Mouse (Mus musculus) embryonic stem cell, embryonic (primary cell): ENCODE measurements around the gene Os9.
"Not testable (repeated sequence)": the region's sequence is repeated elsewhere in the genome, so short reads cannot be mapped to it uniquely, and the experiment has no call there.

ENCODE experiments used
- CTCF ChIA-PET, 4 experiments: fragments of 300-600 bp in 2 of 4; fragments of 350-600 bp in 2 of 4; sonication (Branson Sonifier 250); formaldehyde crosslinking; loops; one replicate each; lab custom pipeline; 2022; ENCODE audit warnings: inconsistent platforms in 2 of 4; lab: Charles Lee
- POLR2A ChIA-PET, 4 experiments: fragments of 300-600 bp in 2 of 4; fragments of 350-600 bp in 2 of 4; sonication (Branson Sonifier 250); formaldehyde crosslinking; loops; one replicate each; lab custom pipeline; 2022; ENCODE audit warnings: antibody characterized with exemption in 4 of 4, inconsistent platforms in 1 of 4; lab: Charles Lee

Os9 gene

GRCm38 (mm10) chr10:127072270-127072669 lies 48.7 kb downstream of the Os9 start:
- POLR2A ChIA-PET, result interaction anchor here in 2 of 4 experiments (0.7 to 4.0 kb wide), 6 partner anchors 7 to 49 kb away, joined by 3 to 24 read pairs (median 5); partner anchors contain the start of genes Cdk4 (in 1 of the 2) and Os9 (in 1 of the 2)
- CTCF ChIA-PET, result not testable (repeated sequence)

GRCm38 (mm10) chr10:127071203-127071602 lies 49.7 kb downstream of the Os9 start:
- ChIA-PET POLR2A (interaction anchor here in 3 of 4 experiments (0.7 to 4.0 kb wide), 11 partner anchors 8 to 94 kb away, joined by 3 to 24 read pairs (median 5); partner anchors contain the start of genes B4galnt1 (in 1 of the 3), Cdk4 (in 1 of the 3) and Os9 (in 1 of the 3)), CTCF (no interaction called here)

- ChIA-PET CTCF (interaction anchor here in 3 of 4 experiments (0.5 to 0.6 kb wide), 3 partner anchors 128 to 322 kb away, joined by 3 to 7 read pairs (median 5); no protein-coding TSS in a partner anchor), POLR2A (interaction anchor here in 3 of 4 experiments (0.6 to 4.0 kb wide), 28 partner anchors 8 to 299 kb away, joined by 3 to 24 read pairs (median 4); partner anchors contain the start of genes Os9 (in 2 of the 3), B4galnt1 (in 1 of the 3), Cyp27b1 (in 1 of the 3) and March9 (in 1 of the 3))
Observed at GRCm38 (mm10) chr10:127070190-127071121, 50.5 kb downstream of the Os9 start, which contains the start of gene Tspan31. Gene Tspan31, minus strand, starts transcription at chr10:127070264.

GRCm38 (mm10) chr10:127069281-127070189 lies 51.4 kb downstream of the Os9 start:
- CTCF ChIA-PET, result interaction anchor here in 3 of 4 experiments (0.5 to 0.6 kb wide), 4 partner anchors 127 to 323 kb away, joined by 3 to 7 read pairs (median 4); no protein-coding TSS in a partner anchor
- POLR2A ChIA-PET, result interaction anchor here in 3 of 4 experiments (0.6 to 4.0 kb wide), 30 partner anchors 9 to 300 kb away, joined by 3 to 24 read pairs (median 3); partner anchors contain the start of genes Os9 (in 2 of the 3), B4galnt1 (in 1 of the 3), Cyp27b1 (in 1 of the 3) and March9 (in 1 of the 3)

GRCm38 (mm10) chr10:127068360-127069038 lies 52.4 kb downstream of the Os9 start:
- ChIA-PET POLR2A (interaction anchor here in 3 of 4 experiments (0.6 to 4.0 kb wide), 13 partner anchors 8 to 283 kb away, joined by 3 to 24 read pairs (median 3); partner anchors contain the start of gene Cyp27b1 (in 1 of the 3)), CTCF (no interaction called here)

GRCm38 (mm10) chr10:127066519-127067018 lies 54.4 kb downstream of the Os9 start:
- CTCF ChIA-PET, result interaction anchor here in 3 of 4 experiments (0.5 to 0.9 kb wide), 4 partner anchors 9 to 318 kb away, joined by 3 to 5 read pairs (median 3); partner anchors contain the start of gene Agap2 (in 1 of the 3)
- POLR2A ChIA-PET, result interaction anchor here in 3 of 4 experiments (0.6 to 2.6 kb wide), 19 partner anchors 8 to 415 kb away, joined by 3 to 10 read pairs (median 3); partner anchors contain the start of genes Eef1akmt3 (in 1 of the 3), Mettl1 (in 1 of the 3) and Os9 (in 1 of the 3)

- POLR2A ChIA-PET, result interaction anchor here in 2 of 4 experiments (0.8 to 2.6 kb wide), 12 partner anchors 8 to 272 kb away, joined by 3 to 10 read pairs (median 3); partner anchors contain the start of genes Eef1akmt3 (in 1 of the 2), Mettl1 (in 1 of the 2) and Os9 (in 1 of the 2)
- CTCF ChIA-PET, result interaction anchor here in 2 of 4 experiments (0.5 to 0.7 kb wide), 2 partner anchors 9 to 109 kb away, joined by 3 to 5 read pairs; partner anchors contain the start of gene Agap2 (in 1 of the 2)
Observed at GRCm38 (mm10) chr10:127065981-127066380, 55.0 kb downstream of the Os9 start.

- ChIA-PET POLR2A (interaction anchor here (0.6 to 3.9 kb wide), 50 partner anchors 8 to 1698 kb away, joined by 3 to 25 read pairs (median 4); partner anchors contain the start of genes Agap2 (in 3 of the 4), Eef1akmt3 (in 3 of the 4), Cyp27b1 (in 2 of the 4) and Mettl1 (in 2 of the 4)), CTCF (interaction anchor here in 3 of 4 experiments (0.6 to 1.3 kb wide), 10 partner anchors 11 to 667 kb away, joined by 3 to 9 read pairs (median 4); partner anchors contain the start of genes Agap2 (in 1 of the 3) and B4galnt1 (in 1 of the 3))
Observed at GRCm38 (mm10) chr10:127063913-127064870, 56.7 kb downstream of the Os9 start.

GRCm38 (mm10) chr10:127063239-127063872 lies 57.6 kb downstream of the Os9 start, which contains the start of gene Cdk4:
Gene Cdk4, plus strand, starts transcription at chr10:127063534.
- ChIA-PET CTCF (interaction anchor here in 3 of 4 experiments (0.5 to 1.3 kb wide), 12 partner anchors 12 to 666 kb away, joined by 3 to 9 read pairs (median 4); partner anchors contain the start of genes Agap2 (in 1 of the 3), B4galnt1 (in 1 of the 3), Eef1akmt3 (in 1 of the 3) and Mettl1 (in 1 of the 3)), POLR2A (interaction anchor here (0.6 to 3.9 kb wide), 45 partner anchors 9 to 1699 kb away, joined by 3 to 25 read pairs (median 4); partner anchors contain the start of genes Agap2 (in 3 of the 4), Cyp27b1 (in 3 of the 4), Eef1akmt3 (in 3 of the 4) and Mettl1 (in 2 of the 4))

- POLR2A ChIA-PET, result interaction anchor here in 3 of 4 experiments (0.7 to 3.9 kb wide), 22 partner anchors 12 to 277 kb away, joined by 3 to 25 read pairs (median 6); partner anchors contain the start of genes Agap2 (in 3 of the 3), Eef1akmt3 (in 3 of the 3), Mettl1 (in 3 of the 3) and Cyp27b1 (in 1 of the 3)
- CTCF ChIA-PET, result interaction anchor here in 2 of 4 experiments (0.7 to 1.3 kb wide), 6 partner anchors 21 to 277 kb away, joined by 3 to 4 read pairs (median 3); partner anchors contain the start of genes Eef1akmt3 (in 1 of the 2) and Mettl1 (in 1 of the 2)
Observed at GRCm38 (mm10) chr10:127062503-127062902, 58.4 kb downstream of the Os9 start.

- ChIA-PET CTCF (interaction anchor here in 1 of 4 experiments (0.7 kb wide), 1 partner anchor 154 kb away, joined by 3 read pairs; no protein-coding TSS in a partner anchor), POLR2A (interaction anchor here in 3 of 4 experiments (0.6 to 3.9 kb wide), 8 partner anchors 13 to 228 kb away, joined by 3 to 25 read pairs (median 6); partner anchors contain the start of genes Agap2 (in 1 of the 3), Eef1akmt3 (in 1 of the 3) and Mettl1 (in 1 of the 3))
Observed at GRCm38 (mm10) chr10:127062101-127062500, 58.8 kb downstream of the Os9 start.

GRCm38 (mm10) chr10:127061513-127061912 lies 59.4 kb downstream of the Os9 start:
- CTCF ChIA-PET, result no interaction called here
- POLR2A ChIA-PET, result interaction anchor here in 3 of 4 experiments (0.5 to 3.9 kb wide), 11 partner anchors 11 to 229 kb away, joined by 3 to 25 read pairs (median 3); partner anchors contain the start of genes Eef1akmt3 (in 1 of the 3) and Mettl1 (in 1 of the 3)

- ChIA-PET POLR2A (interaction anchor here in 3 of 4 experiments (0.5 to 1.5 kb wide), 10 partner anchors 8 to 231 kb away, joined by 3 read pairs; partner anchors contain the start of gene Agap2 (in 1 of the 3)), CTCF (no interaction called here)
Observed at GRCm38 (mm10) chr10:127061085-127061484, 59.8 kb downstream of the Os9 start.
